Mouse (Mus musculus) liver, adult 2 months (tissue): ENCODE measurements around the gene Gpi1.
A peak's percentile ranks its signal among the peaks of the same experiment; 100 is the strongest.

Source experiments
- CTCF ChIP-seq: fragments of 200-500 bp; IDR thresholded peaks from 2 replicates; pipeline ENCODE4 v1.5.1; 2011; ENCODE audit warnings: low read depth, low read length, control low read depth
- POLR2A ChIP-seq: fragments of 200-500 bp; IDR thresholded peaks from 2 replicates; pipeline ENCODE4 v1.6.1; 2011; ENCODE audit warnings: low read length, control low read depth; ENCODE audit not compliant: insufficient read depth; ENCODE audit errors: extremely low read depth

DNA sequence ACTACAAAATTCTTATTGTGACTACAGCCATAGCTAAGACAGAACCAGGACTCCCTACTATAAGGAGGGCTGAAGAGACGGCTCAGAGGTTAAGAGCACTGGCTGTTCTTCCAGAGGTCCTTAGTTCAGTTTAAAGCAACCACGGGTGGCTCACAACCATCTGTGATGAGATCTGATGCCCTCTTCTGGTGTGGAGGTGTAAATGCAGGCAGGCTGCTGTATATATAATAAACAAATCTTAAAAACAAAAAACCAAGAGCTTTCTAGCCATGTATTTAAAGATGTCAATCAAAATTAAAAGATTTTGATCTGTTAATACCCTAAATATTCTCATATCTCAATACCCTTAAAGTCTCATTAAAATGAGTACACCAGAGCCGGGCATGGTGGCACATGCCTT, 71.0 kb downstream of the Gpi1 start:
- TF ChIP-seq CTCF (peak; percentile 20; the same call in 1 of the 2 replicates), POLR2A (no peak)
